Mouse (Mus musculus) frontal cortex, postnatal 36 days (tissue): ENCODE measurements around the gene Sytl1.

ENCODE experiments used
- DNase-seq, 2 experiments: peaks; one replicate each; pipeline ENCODE4 v3.0.0; 2022; ENCODE audit warnings: low spot score in 2 of 2

Gene Sytl1

GRCm38 (mm10) chr4:133211751-133212561 is 51.0 kb downstream of the Sytl1 start, which contains the start of the genes Cd164l2 and Gpr3:
Gene Cd164l2, plus strand, starts transcription at chr4:133212131.
Gene Gpr3, minus strand, starts transcription at chr4:133212536.
- DNase-seq = peak in 1 of 2 experiments; percentile 49

- no peak for DNase-seq
Measured at GRCm38 (mm10) chr4:133210788-133211390, 52.0 kb downstream of the Sytl1 start.

GRCm38 (mm10) chr4:133210023-133210787 is 52.7 kb downstream of the Sytl1 start:
- DNase-seq = no peak

- DNase-seq = peak; percentile 55 to 58
Measured at GRCm38 (mm10) chr4:133209366-133209765, 53.5 kb downstream of the Sytl1 start.

GRCm38 (mm10) chr4:133204379-133204778 is 58.5 kb downstream of the Sytl1 start:
- DNase-seq = no peak

- DNase-seq = no peak
Measured at GRCm38 (mm10) chr4:133203591-133203990, 59.3 kb downstream of the Sytl1 start.
